Mouse (Mus musculus): Measurements from ENCODE around the gene Bloc1s1.

The Bloc1s1 gene

GRCm38 (mm10) chr10:128935826-128936440 is 12.1 kb upstream of the Bloc1s1 start:
- Histone ChIP-seq H3K27me3 (ENCODE audit: insufficient read depth, low read length) (peaks cover 77% of the 10 kb centered on the region), H3K36me3 (ENCODE audit: insufficient read depth, low read length) (no peaks in the 10 kb centered on the region), H3K4me1 (replicated peaks; ENCODE audit: low read depth, low read length) (peaks cover 22% of the 10 kb centered on the region), H3K9me3 (ENCODE audit: low read length) (no peaks in the 10 kb centered on the region), H3K4me3 (replicated peaks; ENCODE audit: low read length) (no peak overlapping the region)
- TF ChIP-seq NANOG (IDR thresholded peaks at IDR 0.05; ENCODE audit: borderline replicate concordance, low read length) (no peak), POU5F1 (IDR thresholded peaks at IDR 0.05; ENCODE audit: borderline replicate concordance, low read length) (no peak)

GRCm38 (mm10) chr10:128934997-128935787 is 11.4 kb upstream of the Bloc1s1 start:
- H3K4me3 ChIP-seq (replicated peaks; ENCODE audit: low read length): no peak overlapping the region
- H3K36me3 ChIP-seq (ENCODE audit: insufficient read depth, low read length): no peaks in the 10 kb centered on the region
- no peaks in the 10 kb centered on the region for H3K9me3 ChIP-seq (ENCODE audit: low read length)
- no peak for TF ChIP-seq NANOG (IDR thresholded peaks at IDR 0.05; ENCODE audit: borderline replicate concordance, low read length)
- no peak for TF ChIP-seq CTCF (conservative IDR thresholded peaks at IDR 0.05; ENCODE audit: low read length)
- TF ChIP-seq POU5F1 (IDR thresholded peaks at IDR 0.05; ENCODE audit: borderline replicate concordance, low read length): no peak
- peaks cover 74% of the 10 kb centered on the region for H3K27me3 ChIP-seq (ENCODE audit: insufficient read depth, low read length)
- H3K4me1 ChIP-seq (replicated peaks; ENCODE audit: low read depth, low read length): peaks cover 22% of the 10 kb centered on the region

GRCm38 (mm10) chr10:128933976-128934721 is 10.3 kb upstream of the Bloc1s1 start:
- TF ChIP-seq NANOG (IDR thresholded peaks at IDR 0.05; ENCODE audit: borderline replicate concordance, low read length): no peak
- no peak for TF ChIP-seq POU5F1 (IDR thresholded peaks at IDR 0.05; ENCODE audit: borderline replicate concordance, low read length)
- TF ChIP-seq CTCF (conservative IDR thresholded peaks at IDR 0.05; ENCODE audit: low read length): no peak
- peak overlapping the region; percentile 77 for H3K4me3 ChIP-seq (replicated peaks; ENCODE audit: low read length)
- no peaks in the 10 kb centered on the region for H3K9me3 ChIP-seq (ENCODE audit: low read length)
- no peaks in the 10 kb centered on the region for H3K36me3 ChIP-seq (ENCODE audit: insufficient read depth, low read length)
- peaks cover 22% of the 10 kb centered on the region for H3K4me1 ChIP-seq (replicated peaks; ENCODE audit: low read depth, low read length)
- peaks cover 82% of the 10 kb centered on the region for H3K27me3 ChIP-seq (ENCODE audit: insufficient read depth, low read length)

GRCm38 (mm10) chr10:128933574-128933973 is 9.7 kb upstream of the Bloc1s1 start, which contains the start of gene Itga7:
Itga7 (plus strand) TSS chr10:128933818.
- Histone ChIP-seq H3K4me3 (replicated peaks; ENCODE audit: low read length) (peak within 1 kb of the TSS; percentile 77), H3K9me3 (ENCODE audit: low read length) (no peaks in the 10 kb centered on the region), H3K27me3 (ENCODE audit: insufficient read depth, low read length) (peaks cover 83% of the 10 kb centered on the region), H3K4me1 (replicated peaks; ENCODE audit: low read depth, low read length) (peaks cover 22% of the 10 kb centered on the region), H3K36me3 (ENCODE audit: insufficient read depth, low read length) (no peaks in the 10 kb centered on the region)
- TF ChIP-seq CTCF (conservative IDR thresholded peaks at IDR 0.05; ENCODE audit: low read length) (no peak), NANOG (IDR thresholded peaks at IDR 0.05; ENCODE audit: borderline replicate concordance, low read length) (no peak), POU5F1 (IDR thresholded peaks at IDR 0.05; ENCODE audit: borderline replicate concordance, low read length) (no peak)

- no peaks in the 10 kb centered on the region for H3K9me3 ChIP-seq (ENCODE audit: low read length)
- TF ChIP-seq POU5F1 (IDR thresholded peaks at IDR 0.05; ENCODE audit: borderline replicate concordance, low read length) (no peak), NANOG (IDR thresholded peaks at IDR 0.05; ENCODE audit: borderline replicate concordance, low read length) (no peak), CTCF (conservative IDR thresholded peaks at IDR 0.05; ENCODE audit: low read length) (no peak)
- peaks cover 29% of the 10 kb centered on the region for H3K4me1 ChIP-seq (replicated peaks; ENCODE audit: low read depth, low read length)
- no peak overlapping the region for H3K4me3 ChIP-seq (replicated peaks; ENCODE audit: low read length)
- no peaks in the 10 kb centered on the region for H3K36me3 ChIP-seq (ENCODE audit: insufficient read depth, low read length)
- H3K27me3 ChIP-seq (ENCODE audit: insufficient read depth, low read length): peaks cover 86% of the 10 kb centered on the region
Measured at GRCm38 (mm10) chr10:128931441-128931840, 7.6 kb upstream of the Bloc1s1 start.

GRCm38 (mm10) chr10:128929638-128930378 is 6.0 kb upstream of the Bloc1s1 start:
- Histone ChIP-seq H3K27me3 (ENCODE audit: insufficient read depth, low read length) (peaks cover 70% of the 10 kb centered on the region), H3K4me1 (replicated peaks; ENCODE audit: low read depth, low read length) (peaks cover 27% of the 10 kb centered on the region), H3K9me3 (ENCODE audit: low read length) (no peaks in the 10 kb centered on the region), H3K36me3 (ENCODE audit: insufficient read depth, low read length) (no peaks in the 10 kb centered on the region), H3K4me3 (replicated peaks; ENCODE audit: low read length) (no peak overlapping the region)
- TF ChIP-seq POU5F1 (IDR thresholded peaks at IDR 0.05; ENCODE audit: borderline replicate concordance, low read length) (no peak), CTCF (conservative IDR thresholded peaks at IDR 0.05; ENCODE audit: low read length) (no peak), NANOG (IDR thresholded peaks at IDR 0.05; ENCODE audit: borderline replicate concordance, low read length) (no peak)

- Histone ChIP-seq H3K27me3 (ENCODE audit: insufficient read depth, low read length) (peaks cover 57% of the 10 kb centered on the region), H3K4me3 (replicated peaks; ENCODE audit: low read length) (no peak overlapping the region), H3K9me3 (ENCODE audit: low read length) (no peaks in the 10 kb centered on the region), H3K4me1 (replicated peaks; ENCODE audit: low read depth, low read length) (peaks cover 25% of the 10 kb centered on the region), H3K36me3 (ENCODE audit: insufficient read depth, low read length) (no peaks in the 10 kb centered on the region)
- TF ChIP-seq POU5F1 (IDR thresholded peaks at IDR 0.05; ENCODE audit: borderline replicate concordance, low read length) (no peak), NANOG (IDR thresholded peaks at IDR 0.05; ENCODE audit: borderline replicate concordance, low read length) (no peak), CTCF (conservative IDR thresholded peaks at IDR 0.05; ENCODE audit: low read length) (no peak)
Measured at GRCm38 (mm10) chr10:128928356-128928755, 4.5 kb upstream of the Bloc1s1 start.
